Mouse (Mus musculus): ENCODE results near the gene Kcnab3. TPM values are rescaled to one million over a fixed set of nuclear protein-coding genes. Genes with fewer than 3 reads are reported as not detected.

Kcnab3 gene
- polyA plus RNA-seq, 1 experiment from 2014 or later: 0.89 TPM

- Histone ChIP-seq H3K36me3 (ENCODE audit: insufficient read depth) (peaks cover 31% of the 10 kb centered on the region), H3K27ac (ENCODE audit: low read depth) (no peak overlapping the region), H3K27me3 (ENCODE audit: insufficient read depth, low read length) (no peaks in the 10 kb centered on the region), H3K9me3 (ENCODE audit: low read depth, low read length) (no peaks in the 10 kb centered on the region), H3K4me2 (0 out of 2 replicates have a peak overlapping the region, but pooled peaks have one; percentile 12), H3K4me1 (ENCODE audit: insufficient read depth) (peaks cover 15% of the 10 kb centered on the region), H3K9ac (no peak overlapping the region), H3K4me3 (ENCODE audit: low read depth, low read length) (no peak overlapping the region)
- no peak for TF ChIP-seq CTCF (IDR thresholded peaks at IDR 0.05; ENCODE audit: low read depth)
- ATAC-seq (ENCODE audit: insufficient read depth): no peak
- DNase-seq: no peak
- WGBS: 88% methylated on average over 16 of the region's 16 CpGs
These were observed 47.3 kb downstream of the Kcnab3 start for GRCm38 (mm10) chr11:69373223-69373965.

- Histone ChIP-seq H3K9ac (no peak overlapping the region), H3K4me1 (ENCODE audit: insufficient read depth) (peaks cover 15% of the 10 kb centered on the region), H3K4me3 (ENCODE audit: low read depth, low read length) (no peak overlapping the region), H3K9me3 (ENCODE audit: low read depth, low read length) (no peaks in the 10 kb centered on the region), H3K27ac (ENCODE audit: low read depth) (no peak overlapping the region), H3K4me2 (no peak overlapping the region), H3K27me3 (ENCODE audit: insufficient read depth, low read length) (no peaks in the 10 kb centered on the region), H3K36me3 (ENCODE audit: insufficient read depth) (peaks cover 31% of the 10 kb centered on the region)
- ATAC-seq (ENCODE audit: insufficient read depth): no peak
- no peak for TF ChIP-seq CTCF (IDR thresholded peaks at IDR 0.05; ENCODE audit: low read depth)
- 84% methylated on average over 4 of the region's 4 CpGs for WGBS
- DNase-seq: no peak
These were observed 49.6 kb downstream of the Kcnab3 start for GRCm38 (mm10) chr11:69375646-69376045.

GRCm38 (mm10) chr11:69377766-69378165, 51.7 kb downstream of the Kcnab3 start:
- no peak overlapping the region for H3K27ac ChIP-seq (ENCODE audit: low read depth)
- no peak overlapping the region for H3K9ac ChIP-seq
- H3K27me3 ChIP-seq (ENCODE audit: insufficient read depth, low read length): no peaks in the 10 kb centered on the region
- WGBS: 68% methylated on average over 3 of the region's 3 CpGs
- peaks cover under 1% of the 10 kb centered on the region; the same call in 1 of the 2 replicates for H3K4me1 ChIP-seq (ENCODE audit: insufficient read depth)
- DNase-seq (no peak), ATAC-seq (ENCODE audit: insufficient read depth) (no peak)
- no peak overlapping the region for H3K4me2 ChIP-seq
- H3K9me3 ChIP-seq (ENCODE audit: low read depth, low read length): no peaks in the 10 kb centered on the region
- TF ChIP-seq CTCF (IDR thresholded peaks at IDR 0.05; ENCODE audit: low read depth): no peak
- peaks cover 30% of the 10 kb centered on the region for H3K36me3 ChIP-seq (ENCODE audit: insufficient read depth)
- H3K4me3 ChIP-seq (ENCODE audit: low read depth, low read length): no peak overlapping the region

- 79% methylated on average over 3 of the region's 3 CpGs for WGBS
- Histone ChIP-seq H3K36me3 (ENCODE audit: insufficient read depth) (peaks cover 19% of the 10 kb centered on the region; the same call in 1 of the 2 replicates), H3K9ac (no peak overlapping the region), H3K4me3 (ENCODE audit: low read depth, low read length) (no peak overlapping the region), H3K9me3 (ENCODE audit: low read depth, low read length) (no peaks in the 10 kb centered on the region), H3K27me3 (ENCODE audit: insufficient read depth, low read length) (no peaks in the 10 kb centered on the region), H3K4me1 (ENCODE audit: insufficient read depth) (no peaks in the 10 kb centered on the region), H3K4me2 (no peak overlapping the region), H3K27ac (ENCODE audit: low read depth) (no peak overlapping the region)
- no peak for DNase-seq
- no peak for ATAC-seq (ENCODE audit: insufficient read depth)
- no peak for TF ChIP-seq CTCF (IDR thresholded peaks at IDR 0.05; ENCODE audit: low read depth)
These were observed 53.5 kb downstream of the Kcnab3 start for GRCm38 (mm10) chr11:69379600-69379999.

GRCm38 (mm10) chr11:69381356-69381755, 55.3 kb downstream of the Kcnab3 start:
- Histone ChIP-seq H3K9me3 (ENCODE audit: low read depth, low read length) (no peaks in the 10 kb centered on the region), H3K9ac (no peak overlapping the region), H3K27ac (ENCODE audit: low read depth) (no peak overlapping the region), H3K36me3 (ENCODE audit: insufficient read depth) (peaks cover 13% of the 10 kb centered on the region; the same call in 1 of the 2 replicates), H3K4me2 (no peak overlapping the region), H3K4me1 (ENCODE audit: insufficient read depth) (no peaks in the 10 kb centered on the region), H3K4me3 (ENCODE audit: low read depth, low read length) (no peak overlapping the region), H3K27me3 (ENCODE audit: insufficient read depth, low read length) (no peaks in the 10 kb centered on the region)
- no peak for TF ChIP-seq CTCF (IDR thresholded peaks at IDR 0.05; ENCODE audit: low read depth)
- DNase-seq: no peak
- ATAC-seq (ENCODE audit: insufficient read depth): no peak
- WGBS: 72% methylated on average over 6 of the region's 6 CpGs

Other genes starting within 250 kb of the Kcnab3 start
- gene Vamp2, start 237.8 kb upstream of the Kcnab3 start, polyA plus RNA-seq (2014; fragmentation: Nextera tagmentation; extraction: Ambion mirVana): 64.0 and 64.2 TPM in 2 replicates
- 15.4 and 23.7 TPM in 2 replicates for gene Per1, start 231.0 kb upstream of the Kcnab3 start, polyA plus RNA-seq (2014; fragmentation: Nextera tagmentation; extraction: Ambion mirVana)
- gene Hes7, start 205.9 kb upstream of the Kcnab3 start, polyA plus RNA-seq (2014; fragmentation: Nextera tagmentation; extraction: Ambion mirVana): 0.57 and 0.68 TPM in 2 replicates
- gene 9130213A22Rik, start 203.7 kb upstream of the Kcnab3 start, polyA plus RNA-seq (2014; fragmentation: Nextera tagmentation; extraction: Ambion mirVana): 0.19 and 0.41 TPM in 2 replicates
- 0.09 and 0.17 TPM in 2 replicates for gene Aloxe3, start 200.4 kb upstream of the Kcnab3 start, polyA plus RNA-seq (2014; fragmentation: Nextera tagmentation; extraction: Ambion mirVana)
- not detected in 2 replicates for gene Alox12b, start 169.3 kb upstream of the Kcnab3 start, polyA plus RNA-seq (2014; fragmentation: Nextera tagmentation; extraction: Ambion mirVana)
- gene Alox8, start 128.4 kb upstream of the Kcnab3 start, polyA plus RNA-seq (2014; fragmentation: Nextera tagmentation; extraction: Ambion mirVana): not detected in 2 replicates
- not detected in 2 replicates for gene Gucy2e, start 89.2 kb upstream of the Kcnab3 start, polyA plus RNA-seq (2014; fragmentation: Nextera tagmentation; extraction: Ambion mirVana)
- gene Cntrob, start 2.5 kb upstream of the Kcnab3 start, polyA plus RNA-seq (2014; fragmentation: Nextera tagmentation; extraction: Ambion mirVana): 16.6 and 19.2 TPM in 2 replicates
- 143 and 150 TPM in 2 replicates for gene Trappc1, start 2.3 kb upstream of the Kcnab3 start, polyA plus RNA-seq (2014; fragmentation: Nextera tagmentation; extraction: Ambion mirVana)
- gene Rnf227, start 14.2 kb downstream of the Kcnab3 start, polyA plus RNA-seq (2014; fragmentation: Nextera tagmentation; extraction: Ambion mirVana): 15.2 TPM in 2 replicates
- 57.3 and 59.9 TPM in 2 replicates for gene Chd3, start 43.1 kb downstream of the Kcnab3 start, polyA plus RNA-seq (2014; fragmentation: Nextera tagmentation; extraction: Ambion mirVana)
- 169 and 173 TPM in 2 replicates for gene Naa38, start 69.2 kb downstream of the Kcnab3 start, polyA plus RNA-seq (2014; fragmentation: Nextera tagmentation; extraction: Ambion mirVana)
- 26.8 and 27.2 TPM in 2 replicates for gene Cyb5d1, start 69.4 kb downstream of the Kcnab3 start, polyA plus RNA-seq (2014; fragmentation: Nextera tagmentation; extraction: Ambion mirVana)
- gene Tmem88, start 72.0 kb downstream of the Kcnab3 start, polyA plus RNA-seq (2014; fragmentation: Nextera tagmentation; extraction: Ambion mirVana): 37.5 and 39.1 TPM in 2 replicates
- 22.9 and 24.4 TPM in 2 replicates for gene Kdm6b, start 87.4 kb downstream of the Kcnab3 start, polyA plus RNA-seq (2014; fragmentation: Nextera tagmentation; extraction: Ambion mirVana)
- 0.58 and 1.9 TPM in 2 replicates for gene Dnah2, start 222.9 kb downstream of the Kcnab3 start, polyA plus RNA-seq (2014; fragmentation: Nextera tagmentation; extraction: Ambion mirVana)
- 2.8 and 3.3 TPM in 2 replicates for gene Efnb3, start 233.9 kb downstream of the Kcnab3 start, polyA plus RNA-seq (2014; fragmentation: Nextera tagmentation; extraction: Ambion mirVana)